Mouse (Mus musculus): ENCODE measurements at regions not wholly inside any gene's neighbourhood (a gene's known extent, or its start where the extent isn't known, plus 50 kb on each side); places are given as distances from the start of the nearest gene placed in this dataset.
A peak's percentile ranks its signal among the peaks of the same experiment; 100 is the strongest.

DNA sequence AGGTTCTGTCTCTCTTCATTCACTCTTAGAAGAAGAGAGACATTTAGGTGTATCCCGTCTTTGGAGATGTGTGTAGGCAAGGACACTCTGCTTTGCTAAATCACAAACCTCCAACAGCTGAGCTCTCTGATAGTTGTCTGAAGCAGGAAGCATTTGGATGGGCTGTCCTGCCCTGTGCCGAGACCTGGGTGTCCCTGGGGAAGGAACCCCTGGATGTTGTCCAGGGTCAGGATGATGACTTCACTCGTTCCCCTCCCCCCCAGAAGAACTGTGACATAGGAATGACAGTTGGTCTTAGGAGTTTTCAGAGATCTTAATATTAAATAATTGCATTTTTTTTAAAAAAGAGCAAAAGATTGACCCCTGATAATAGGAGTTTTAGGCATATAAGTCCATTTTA lies 197.9 kb upstream of the Arid1b start:
- DNase-seq (ENCODE audit: low spot score), result no peak

DNA sequence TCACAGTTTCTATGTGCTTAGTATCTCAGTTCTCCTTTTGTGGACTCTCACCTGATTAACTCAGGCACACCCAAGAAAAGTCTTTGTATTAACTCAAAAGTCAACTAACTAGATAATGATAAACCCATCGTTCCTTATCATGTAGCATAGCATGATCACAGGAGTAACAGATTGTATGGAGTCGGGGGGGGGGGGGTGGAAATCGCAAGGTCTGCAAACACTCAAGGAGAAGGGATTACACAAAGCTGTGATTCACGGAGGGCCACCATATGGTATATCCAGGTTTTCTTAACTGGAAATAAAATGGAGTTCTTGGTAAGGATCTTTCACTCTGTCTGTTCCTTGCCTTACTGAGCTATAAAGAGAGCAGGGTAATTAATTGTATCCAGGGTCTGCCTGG lies 190.1 kb upstream of the Arid1b start:
- DNase-seq (ENCODE audit: low spot score), result no peak

DNA sequence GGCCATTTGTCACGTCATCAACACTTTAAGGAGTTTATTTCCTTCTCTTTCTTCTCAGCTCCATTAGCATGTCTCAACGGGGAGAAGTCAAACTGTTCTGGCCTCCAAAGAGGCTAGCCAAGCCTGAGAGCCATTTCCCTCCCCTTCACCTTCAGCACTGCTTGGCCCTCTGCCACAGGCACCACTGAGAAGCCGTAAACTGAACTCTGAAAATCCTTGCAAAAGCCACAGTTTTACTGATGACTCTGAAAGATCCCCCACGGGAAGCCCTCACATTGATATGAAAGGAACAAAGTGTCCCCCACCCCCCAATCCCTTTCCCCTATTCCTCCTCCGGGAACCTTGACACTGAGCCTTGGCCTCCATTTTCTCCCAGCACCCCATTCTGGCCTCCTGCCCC lies 188.1 kb upstream of the Arid1b start:
- DNase-seq (ENCODE audit: low spot score), result peak; percentile 9

DNA sequence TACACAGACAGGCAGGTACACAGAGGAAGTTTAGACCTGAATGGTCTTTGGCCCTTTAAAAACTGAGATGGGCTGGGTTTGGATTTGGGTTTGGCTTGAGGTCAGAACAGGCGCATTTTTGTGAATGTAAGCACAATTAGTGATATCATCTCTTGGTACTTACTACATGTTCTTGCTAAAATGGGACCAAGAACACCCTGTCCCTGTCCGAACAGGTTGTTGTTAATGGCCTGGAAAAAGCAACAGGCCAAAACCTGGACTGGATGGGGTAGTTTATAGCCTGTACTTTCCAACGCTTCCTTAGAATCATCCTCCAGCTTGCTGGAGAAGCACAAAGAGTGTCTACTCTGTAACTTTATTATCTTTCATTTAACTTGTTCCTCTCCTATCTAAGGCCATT lies 185.2 kb upstream of the Arid1b start:
- DNase-seq (ENCODE audit: low spot score), result no peak

DNA sequence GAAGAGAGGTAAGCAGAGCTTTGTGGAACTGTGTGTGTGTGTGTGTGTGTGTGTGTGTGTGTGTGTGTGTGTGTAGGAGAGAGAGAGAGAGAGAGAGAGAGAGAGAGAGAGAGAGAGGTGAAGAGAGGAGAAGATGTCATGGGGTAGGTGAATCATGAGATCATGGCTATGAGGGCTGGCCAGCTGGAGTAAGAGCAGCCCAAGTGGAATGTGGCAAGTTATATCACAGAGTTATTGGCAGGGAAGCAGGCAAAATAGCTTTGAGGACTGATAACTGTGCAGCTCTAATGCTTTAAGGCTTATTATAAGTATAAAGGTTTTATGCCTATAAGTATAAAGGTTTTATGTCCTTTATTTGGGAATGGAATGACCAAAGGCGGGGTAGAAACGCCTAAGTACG lies 180.9 kb upstream of the Arid1b start:
- no peak for DNase-seq (ENCODE audit: low spot score)

DNA sequence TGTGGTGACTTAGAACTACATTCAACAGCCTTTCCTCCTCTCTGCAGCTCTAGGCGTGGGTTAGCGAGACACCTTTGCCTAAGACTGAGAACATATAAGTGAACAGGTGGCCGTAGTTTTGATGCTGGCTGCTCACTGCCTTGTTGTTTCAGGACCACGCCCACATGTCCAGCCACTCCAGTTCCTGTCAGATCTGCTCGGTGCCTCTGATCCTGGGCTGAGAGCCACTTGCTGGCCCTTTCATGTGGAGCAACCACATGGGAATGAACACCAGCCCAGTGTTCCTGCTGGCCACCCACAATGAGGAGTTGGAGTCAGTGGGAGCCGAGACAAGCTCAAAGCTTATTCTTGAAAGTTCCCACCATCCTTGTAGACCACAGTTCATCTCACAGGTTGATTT lies 180.5 kb upstream of the Arid1b start:
- DNase-seq (ENCODE audit: low spot score), result no peak

DNA sequence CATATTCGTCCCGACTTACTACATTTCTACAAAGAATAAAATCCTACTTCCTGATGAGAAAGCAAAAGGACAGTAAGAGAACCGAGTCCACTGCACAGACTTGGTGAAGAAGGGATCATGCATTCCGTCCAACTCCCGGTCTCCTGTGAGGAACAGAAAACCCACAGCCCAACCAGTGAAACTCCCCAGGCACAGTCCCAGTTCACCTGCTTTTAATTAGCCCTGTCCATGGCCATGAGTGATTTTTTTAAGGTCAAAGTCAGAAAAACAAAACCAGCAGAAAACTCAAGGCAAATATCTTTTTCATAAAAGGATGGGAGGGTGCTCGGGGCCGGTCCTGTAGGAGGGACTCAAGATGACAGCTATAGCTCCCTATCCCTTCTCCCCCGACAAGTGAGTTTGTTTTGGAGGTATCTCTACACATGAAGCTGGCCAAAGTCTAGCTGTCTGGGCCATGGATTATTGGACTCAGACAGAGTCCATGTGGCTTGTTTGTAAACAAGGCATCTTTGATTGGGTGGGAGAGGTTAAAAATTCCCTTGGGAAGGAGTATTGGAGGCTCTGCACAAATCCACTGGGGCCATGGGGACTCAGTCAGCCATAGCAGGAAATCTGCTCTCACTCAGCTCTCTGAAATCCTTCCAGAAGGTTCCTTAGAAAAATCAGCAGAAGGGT lies 168.8 kb upstream of the Arid1b start:
- DNase-seq (ENCODE audit: low spot score), result no peak

DNA sequence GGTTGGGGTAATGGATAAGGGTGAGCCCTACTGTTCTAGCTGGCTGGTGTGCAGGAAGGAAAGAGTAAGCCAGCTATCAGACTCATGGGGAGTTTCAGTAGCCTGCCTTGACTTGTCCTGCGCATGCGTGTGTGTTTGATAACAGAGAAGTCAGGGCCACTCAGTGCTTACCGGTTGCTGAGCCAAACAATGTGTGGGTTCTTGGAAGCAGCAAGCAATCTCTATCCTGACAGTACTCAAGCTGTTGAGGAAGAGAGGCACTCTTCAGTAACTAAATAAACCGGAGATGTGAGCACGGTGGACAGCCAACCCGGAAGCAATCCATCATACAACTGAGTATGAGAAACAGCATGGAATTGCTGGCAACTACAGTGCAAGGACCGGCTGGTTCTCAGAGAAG lies 160.1 kb upstream of the Arid1b start:
- DNase-seq (ENCODE audit: low spot score), result peak; percentile 55

DNA sequence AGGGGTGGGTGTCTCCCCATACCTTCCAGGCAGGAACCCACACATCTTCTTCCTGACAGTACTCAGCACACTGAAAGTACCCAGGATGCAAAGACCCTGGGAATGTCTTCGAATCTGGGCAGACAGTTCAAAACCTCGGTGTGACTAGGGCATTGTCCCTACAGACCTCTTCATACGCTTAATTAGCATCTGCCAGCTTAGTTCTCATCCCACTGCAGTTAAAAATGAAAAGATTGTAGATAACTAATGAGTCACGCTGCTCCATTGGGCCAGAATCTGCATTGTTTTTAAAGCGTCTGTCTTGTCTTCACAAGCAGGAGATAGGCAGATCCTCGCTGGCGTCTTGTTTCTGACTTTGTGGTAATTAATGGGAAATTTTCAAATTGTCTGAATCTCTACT lies 159.6 kb upstream of the Arid1b start:
- no peak for DNase-seq (ENCODE audit: low spot score)

DNA sequence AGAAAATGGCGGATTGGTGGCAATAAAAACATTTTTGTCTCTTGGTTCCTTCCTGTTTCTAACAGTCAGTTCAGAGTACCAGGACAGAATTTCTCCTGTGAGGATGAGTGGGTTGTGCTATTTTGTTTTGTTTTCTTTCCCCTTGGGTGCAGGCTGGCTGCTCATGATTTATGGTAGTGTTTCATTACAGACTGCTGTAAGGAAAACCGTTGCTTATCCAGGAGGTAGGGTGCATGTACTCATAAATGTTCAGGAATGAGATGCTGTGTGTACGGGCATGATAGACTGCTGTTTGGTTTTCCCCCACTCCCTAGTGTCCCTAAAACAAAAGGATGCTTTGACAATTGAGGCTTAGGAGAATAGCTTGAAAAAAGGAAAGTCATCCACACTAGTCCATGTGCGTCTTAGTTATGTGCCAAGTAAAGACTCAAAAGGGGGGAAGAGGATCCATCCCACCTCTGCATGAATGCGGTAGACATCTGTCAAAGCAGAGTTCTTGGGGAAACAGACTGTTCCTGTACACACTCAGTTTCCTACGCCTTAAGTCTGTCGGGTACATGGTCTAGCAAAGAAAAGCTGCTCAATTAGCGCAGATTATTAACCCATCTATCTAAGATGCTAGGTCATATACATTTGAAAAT lies 158.9 kb upstream of the Arid1b start:
- DNase-seq (ENCODE audit: low spot score), result no peak

DNA sequence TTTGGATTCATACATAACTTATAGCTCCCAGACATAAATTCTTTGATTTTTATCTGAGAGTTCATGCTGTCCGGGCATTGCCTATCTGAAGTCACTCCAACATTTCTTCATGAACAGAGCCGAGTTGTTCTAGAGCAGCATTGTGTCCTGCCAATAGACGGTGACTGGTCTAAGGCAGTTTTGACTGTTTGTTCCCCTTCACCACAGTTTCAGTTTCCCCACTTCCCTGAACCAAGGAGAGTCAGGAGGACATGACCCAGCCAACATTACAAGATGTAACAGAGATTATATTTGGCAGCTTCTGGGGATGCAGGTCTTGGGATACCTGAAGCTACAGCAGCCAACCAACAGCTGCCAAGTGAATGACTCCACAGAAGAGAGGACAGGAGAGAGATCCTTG lies 154.0 kb upstream of the Arid1b start:
- DNase-seq (ENCODE audit: low spot score), result no peak

DNA sequence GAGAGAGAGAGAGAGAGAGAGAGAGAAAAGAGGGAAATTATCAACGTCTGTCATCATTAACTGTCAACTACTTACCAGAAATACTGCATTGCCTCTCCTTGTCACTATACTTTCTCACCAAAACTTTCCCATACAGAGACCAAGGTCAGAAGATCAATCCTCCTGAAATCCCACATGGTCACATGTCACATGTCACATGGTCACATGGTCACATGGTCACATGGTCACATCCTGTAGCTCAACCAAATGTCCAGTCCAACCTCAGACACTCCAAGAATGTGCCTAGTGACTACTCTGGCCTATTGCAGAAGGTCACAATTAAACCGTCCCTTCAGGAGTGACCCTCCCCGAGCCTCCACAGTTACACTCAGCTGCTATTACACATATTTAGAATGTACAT lies 135.8 kb upstream of the Arid1b start:
- no peak for DNase-seq (ENCODE audit: low spot score)

DNA sequence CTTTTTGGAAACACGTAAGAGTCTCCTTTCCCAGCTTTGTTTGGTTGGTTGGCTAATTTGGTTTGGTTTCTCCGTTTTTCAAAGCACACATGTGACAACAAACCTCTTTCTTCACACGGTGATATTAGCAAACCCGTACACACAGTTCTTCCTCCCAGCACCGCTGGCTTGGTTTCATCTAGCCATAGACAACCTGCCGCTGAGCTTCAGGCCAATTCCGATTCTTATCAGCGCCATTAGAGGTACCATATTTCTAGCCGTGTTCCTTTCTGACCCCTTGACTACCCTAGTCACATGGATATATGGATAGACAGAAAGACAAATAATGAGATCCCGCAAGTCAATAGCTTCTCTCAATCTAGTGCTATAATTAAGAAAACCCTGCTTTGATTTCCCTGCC lies 129.2 kb upstream of the Arid1b start:
- no peak for DNase-seq (ENCODE audit: low spot score)

DNA sequence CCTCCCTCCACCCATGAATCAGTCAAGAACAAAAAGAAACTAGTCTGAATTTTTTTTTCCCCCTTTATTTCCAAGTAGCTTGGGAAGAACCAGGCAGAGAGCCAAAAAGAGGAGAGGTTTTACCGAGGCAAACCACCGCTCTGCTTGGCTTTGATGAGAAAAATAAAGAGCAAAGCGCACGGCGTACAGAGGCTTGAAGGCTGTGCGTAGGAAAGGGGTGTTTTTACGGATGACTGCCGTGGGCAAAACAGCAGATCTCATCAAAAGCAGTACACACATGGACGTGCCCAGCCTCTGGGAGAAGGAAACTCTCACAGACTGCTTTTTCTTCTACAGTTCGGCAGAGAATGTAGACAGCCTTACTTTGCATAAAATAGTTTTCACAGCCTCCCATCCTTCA lies 128.5 kb upstream of the Arid1b start:
- DNase-seq (ENCODE audit: low spot score), result no peak

DNA sequence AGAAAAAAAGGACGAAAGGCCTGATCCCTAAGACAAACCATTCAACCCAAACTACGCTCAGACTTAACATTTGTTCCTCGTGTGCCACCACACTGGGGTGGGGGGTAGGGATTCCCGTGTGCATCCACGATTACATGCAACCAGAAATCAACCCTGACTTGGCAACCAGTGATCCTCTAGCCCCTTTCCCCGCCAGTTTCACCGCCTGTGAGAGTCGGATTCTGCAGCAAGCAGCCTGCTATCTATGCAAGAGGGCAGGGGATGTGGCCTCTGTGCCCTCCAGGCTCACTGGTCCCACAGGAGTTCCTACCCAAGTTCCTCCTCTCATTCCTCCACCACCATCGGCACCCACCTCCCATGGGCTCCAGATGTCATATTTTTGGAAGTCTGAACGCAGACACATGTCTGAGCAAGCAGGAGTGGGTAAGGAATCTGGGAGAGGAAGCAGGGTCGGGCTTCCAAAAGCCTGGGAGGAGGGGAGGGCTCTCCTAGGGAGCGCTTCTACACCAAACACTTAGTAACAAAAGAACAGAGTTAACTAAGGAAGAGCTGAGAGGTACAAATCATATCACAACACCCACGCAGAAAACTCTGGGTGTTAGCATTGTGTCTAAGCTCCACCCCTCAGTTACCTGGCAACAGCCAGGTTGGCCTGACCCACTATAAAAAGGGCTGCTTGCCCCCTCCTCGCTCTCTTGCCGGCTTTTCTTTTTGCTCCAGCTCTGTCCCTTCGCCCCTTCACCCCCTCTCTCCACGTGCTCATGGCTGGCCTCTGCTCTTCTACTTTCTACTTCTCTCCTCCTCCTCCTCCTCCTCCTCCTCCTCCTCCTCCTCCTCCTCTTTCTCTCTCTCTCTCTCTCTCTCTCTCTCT lies 127.9 kb upstream of the Arid1b start:
- DNase-seq (ENCODE audit: low spot score), result no peak

DNA sequence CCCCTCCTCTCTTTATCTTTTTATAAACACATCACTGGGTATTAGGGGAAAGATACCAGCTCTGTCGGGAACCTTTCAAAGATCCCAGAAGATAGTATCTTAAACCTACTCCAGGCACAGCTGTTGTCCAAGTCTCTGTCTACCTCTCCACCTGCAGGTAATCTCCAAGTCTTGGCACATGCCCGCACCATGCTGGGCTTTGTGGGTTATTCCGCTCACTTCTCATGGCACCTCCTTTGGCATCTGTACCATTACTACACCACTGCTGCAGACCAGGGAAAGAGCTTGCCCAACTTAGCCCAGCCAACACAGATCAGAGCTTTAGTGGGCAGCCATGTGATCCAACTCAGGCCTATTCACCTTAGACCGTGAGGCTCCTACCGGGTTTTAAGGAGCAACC lies 127.0 kb upstream of the Arid1b start:
- DNase-seq (ENCODE audit: low spot score), result no peak

DNA sequence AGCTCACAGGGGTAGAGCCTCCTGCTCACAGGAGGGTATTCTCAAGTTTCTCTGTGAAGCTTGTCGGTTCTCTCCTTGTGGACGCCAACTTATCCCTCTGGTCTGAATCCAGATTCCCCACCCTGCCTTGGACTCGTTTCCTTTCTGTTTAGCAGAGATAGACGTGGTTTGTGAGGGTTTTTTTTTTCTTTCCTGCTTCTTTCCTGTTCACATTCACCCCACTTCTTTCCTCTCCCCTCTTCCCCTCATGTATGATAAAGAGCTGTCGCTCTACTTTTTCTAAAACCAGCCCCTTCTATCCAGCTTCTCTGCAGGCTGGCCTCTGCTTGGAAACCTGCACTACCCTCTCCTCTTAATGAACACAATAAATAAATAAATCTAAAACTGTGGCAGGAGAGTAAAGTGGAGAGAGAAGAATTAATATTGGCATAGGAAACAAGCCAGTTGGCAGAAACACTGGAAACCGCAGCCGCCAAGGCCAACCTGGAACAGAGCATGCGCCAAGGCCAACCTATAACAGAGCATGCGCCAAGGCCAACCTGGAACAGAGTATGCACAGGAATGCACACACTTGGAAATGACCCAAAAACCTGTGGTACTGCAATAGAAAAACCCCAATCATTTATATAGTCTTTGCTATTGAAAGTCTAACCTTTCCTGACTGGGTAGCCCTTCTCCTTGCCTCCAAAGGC lies 126.2 kb upstream of the Arid1b start:
- DNase-seq (ENCODE audit: low spot score), result peak; percentile 83

DNA sequence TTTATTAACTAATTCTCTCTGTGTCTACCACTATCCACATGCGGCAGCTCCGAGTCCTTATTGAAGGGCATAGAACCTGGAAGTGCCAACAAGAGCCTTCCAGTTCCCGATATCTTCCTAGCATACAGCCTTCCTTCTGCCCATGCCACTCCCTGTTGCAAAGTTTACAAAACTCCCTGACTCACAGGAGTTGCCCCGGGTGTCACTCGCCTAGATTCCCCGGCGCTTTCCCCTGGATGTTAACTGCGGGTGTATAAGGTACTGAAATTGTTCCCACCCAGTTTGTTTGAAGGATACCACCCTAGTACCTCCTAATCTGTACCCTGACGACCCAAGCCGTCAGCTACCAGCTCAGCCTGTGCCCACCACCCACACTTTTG lies 125.7 kb upstream of the Arid1b start:
- peak; percentile 8 for DNase-seq (ENCODE audit: low spot score)

DNA sequence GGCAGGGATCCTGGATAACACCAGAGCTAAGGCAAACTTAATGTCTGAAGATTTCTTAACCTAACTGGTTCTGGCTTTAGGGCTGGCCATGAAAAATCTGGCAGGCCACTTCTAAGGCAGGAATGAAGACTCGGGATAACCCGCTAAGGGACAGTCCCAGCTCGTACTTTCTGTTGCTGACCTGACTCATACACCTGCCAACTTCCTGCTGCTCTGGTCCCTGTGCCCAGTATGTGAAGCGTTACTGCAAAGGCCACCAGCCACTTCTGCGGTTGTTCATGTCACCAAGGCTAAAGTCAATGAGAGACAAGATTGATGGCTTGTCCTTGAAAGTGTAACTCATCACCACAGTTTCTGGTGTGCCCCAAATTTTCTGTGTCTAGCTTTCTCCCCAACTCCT lies 125.3 kb upstream of the Arid1b start:
- DNase-seq (ENCODE audit: low spot score), result no peak

DNA sequence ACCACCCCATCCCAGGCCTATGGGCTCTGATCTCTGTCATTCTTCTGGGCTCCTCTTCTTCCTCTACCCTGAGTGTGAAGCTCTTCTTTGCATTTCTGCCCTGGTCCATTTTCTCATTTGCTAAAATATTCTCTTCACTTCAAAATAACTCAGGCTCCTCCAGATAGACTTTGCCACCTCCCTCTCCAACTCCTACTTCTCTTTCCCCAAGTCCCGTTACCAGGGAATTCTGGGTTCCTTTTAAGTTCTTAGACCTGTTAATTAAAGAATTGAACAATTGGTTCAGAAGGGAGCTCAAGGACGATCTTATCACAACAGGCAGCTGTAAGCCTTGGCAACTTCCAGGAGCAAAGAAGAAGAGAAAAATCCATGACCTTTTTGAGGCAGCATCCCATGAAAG lies 122.9 kb upstream of the Arid1b start:
- DNase-seq (ENCODE audit: low spot score), result no peak

DNA sequence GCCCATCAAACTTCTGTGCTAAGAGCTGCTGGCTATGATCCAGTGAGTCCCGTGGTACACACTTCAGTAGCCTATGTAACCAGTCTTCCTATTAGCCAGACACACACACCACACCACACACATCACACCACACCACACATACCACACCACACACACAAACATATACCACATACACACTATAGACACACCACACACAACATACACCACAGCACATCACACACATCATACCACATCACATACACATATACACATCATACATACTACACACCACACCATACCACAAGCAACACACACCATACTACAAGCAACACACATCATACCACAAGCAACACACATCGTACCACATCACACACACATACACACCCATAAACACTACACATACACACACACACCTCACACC lies 119.7 kb upstream of the Arid1b start:
- no peak for DNase-seq (ENCODE audit: low spot score)

DNA sequence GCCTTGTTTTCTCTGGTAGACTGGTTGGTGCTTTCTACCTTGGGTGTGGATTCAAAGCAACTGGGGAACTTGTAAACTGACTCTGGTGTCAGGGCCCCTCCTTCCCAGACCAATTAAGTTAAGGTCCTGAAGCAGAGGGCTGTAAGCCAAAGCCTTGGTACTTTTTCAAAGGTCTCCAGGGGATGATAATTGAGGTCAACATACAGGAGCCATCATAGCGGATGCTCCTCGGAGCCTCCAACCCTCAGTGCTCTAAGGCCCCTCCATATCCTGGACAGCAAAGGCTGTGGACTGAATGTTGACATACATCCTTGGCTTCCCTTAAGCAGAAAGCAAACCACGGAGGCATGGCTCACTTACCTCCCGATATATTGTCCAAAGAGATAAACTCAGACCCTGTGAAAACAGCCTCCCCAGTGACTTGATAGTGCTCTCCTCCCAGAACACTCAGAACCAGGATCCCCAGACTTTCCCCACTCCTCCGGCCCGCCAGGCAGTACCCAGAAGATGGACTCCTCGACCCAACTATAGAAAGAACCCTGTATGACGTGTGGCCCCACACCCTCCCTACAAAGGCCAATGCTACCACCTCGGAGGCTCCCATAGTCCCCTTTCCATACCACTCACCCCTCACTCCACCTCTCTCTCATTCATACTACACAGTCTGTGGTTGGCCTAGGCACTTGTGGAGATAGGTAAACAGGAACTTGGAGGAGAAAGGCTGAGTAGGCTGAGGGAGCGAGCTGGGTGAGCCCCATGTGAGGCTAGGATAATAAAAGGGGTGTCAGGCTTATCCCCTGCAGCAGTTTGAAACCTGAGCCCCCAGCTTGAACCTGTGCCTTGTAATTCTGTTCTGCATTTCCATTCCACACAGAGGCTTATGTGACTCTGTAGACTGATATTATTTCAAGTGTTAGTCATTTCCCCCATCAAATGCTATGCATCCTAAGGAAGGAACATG lies 118.8 kb upstream of the Arid1b start:
- DNase-seq (ENCODE audit: low spot score), result no peak
